Mouse (Mus musculus) intestine, postnatal 0 days (tissue): ENCODE data around the gene Lgr6. TPM values are rescaled to one million over a fixed set of nuclear protein-coding genes. Genes with fewer than 3 reads are reported as not detected.

ENCODE experiments used
- ATAC-seq: fragments of 200-750 bp; cut with Nextera tagmentation; 2 replicates; pipeline ENCODE4 v1.8.0; 2017; ENCODE audit warnings: mild to moderate bottlenecking, moderate TSS enrichment, moderate library complexity
- H3K27ac ChIP-seq: fragments of 300-500 bp; sonication (generic); 2 replicates; pipeline ENCODE4 v1.5.1; 2014; ENCODE audit warnings: mild to moderate bottlenecking, low read depth, low read length, moderate library complexity
- H3K27me3 ChIP-seq: fragments of 300-500 bp; sonication (generic); replicated peaks from 2 replicates; pipeline ENCODE4 v1.6.1; 2014; ENCODE audit warnings: low read length, mixed read lengths; ENCODE audit not compliant: control insufficient read depth, insufficient read depth
- H3K36me3 ChIP-seq: fragments of 300-500 bp; sonication (generic); 2 replicates; pipeline ENCODE4 v1.6.1; 2014; ENCODE audit warnings: mild to moderate bottlenecking, moderate library complexity; ENCODE audit not compliant: control insufficient read depth, insufficient read depth
- H3K4me1 ChIP-seq: fragments of 300-500 bp; sonication (generic); replicated peaks from 2 replicates; pipeline ENCODE4 v1.6.1; 2014; ENCODE audit warnings: antibody characterized with exemption, low read length, mixed read lengths; ENCODE audit not compliant: control insufficient read depth, insufficient read depth
- H3K4me2 ChIP-seq: fragments of 300-500 bp; sonication (generic); replicated peaks from 2 replicates; pipeline ENCODE4 v1.6.1; 2014; ENCODE audit warnings: low read depth, mild to moderate bottlenecking, moderate library complexity
- H3K4me3 ChIP-seq: fragments of 300-500 bp; sonication (generic); 2 replicates; pipeline ENCODE4 v1.5.1; 2014; ENCODE audit warnings: low read depth, low read length
- H3K9ac ChIP-seq: fragments of 300-500 bp; sonication (generic); 2 replicates; pipeline ENCODE4 v1.6.1; 2014; ENCODE audit warnings: mild to moderate bottlenecking, low read depth, low read length
- H3K9me3 ChIP-seq: fragments of 300-500 bp; sonication (generic); 2 replicates; pipeline ENCODE4 v1.6.1; 2016; ENCODE audit warnings: mixed run types; ENCODE audit not compliant: control insufficient read depth
- CTCF ChIP-seq: sonication (generic); IDR thresholded peaks from 2 replicates; pipeline ENCODE4 v1.5.1; 2016; ENCODE audit warnings: low read depth, mild to moderate bottlenecking, control low read depth, antibody characterized with exemption, moderate library complexity
- WGBS: fragments of 180-500 bp; shearing (Covaris S2); extraction: QIAGEN DNeasy Blood & Tissue Kit; methylation state at CpG from one replicate; pipeline ENCODE4 v1.1.7; 2014; 5-methylcytosine and 5-hydroxymethylcytosine counted together
- polyA plus RNA-seq: library from polyadenylated mRNA; unstranded; fragments of >200 nt; fragmentation: Nextera tagmentation; extraction: Ambion mirVana; gene quantifications from 2 replicates; pipeline ENCODE4 v1.2.1, GENCODE M21; 2015

Lgr6 gene
- polyA plus RNA-seq, 1 experiment from 2014 or later = 0.44 TPM

DNA sequence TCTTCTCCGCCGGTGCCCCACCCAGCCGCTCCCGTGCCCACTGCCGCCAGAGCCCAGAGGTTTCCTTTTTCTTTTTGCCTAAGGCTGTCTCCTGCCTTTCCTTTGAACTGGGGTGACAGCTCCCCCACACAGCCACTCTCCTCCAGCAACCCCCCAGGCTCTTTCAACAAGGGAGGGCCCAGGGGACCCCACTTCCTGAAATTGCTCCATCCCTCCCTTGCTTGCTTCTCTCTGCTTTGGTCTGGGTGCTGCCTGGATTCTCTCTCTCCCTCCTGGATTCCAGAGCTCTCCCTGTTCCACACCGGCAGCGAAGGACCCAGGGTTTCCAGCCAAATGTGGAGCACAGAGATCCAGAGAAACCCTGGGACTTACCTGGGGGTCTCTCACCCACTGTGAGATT, 4.7 kb downstream of the Lgr6 start:
- H3K4me1 ChIP-seq = no peaks in the 10 kb centered on the region
- H3K4me2 ChIP-seq = no peak overlapping the region
- H3K9me3 ChIP-seq = no peaks in the 10 kb centered on the region
- peaks cover 28% of the 10 kb centered on the region for H3K27me3 ChIP-seq
- H3K9ac ChIP-seq = no peak overlapping the region
- no peak for ATAC-seq
- WGBS = 55% methylated on average over 7 of the region's 7 CpGs
- H3K27ac ChIP-seq = no peak overlapping the region
- H3K36me3 ChIP-seq = no peaks in the 10 kb centered on the region
- TF ChIP-seq CTCF = no peak
- no peak overlapping the region for H3K4me3 ChIP-seq

DNA sequence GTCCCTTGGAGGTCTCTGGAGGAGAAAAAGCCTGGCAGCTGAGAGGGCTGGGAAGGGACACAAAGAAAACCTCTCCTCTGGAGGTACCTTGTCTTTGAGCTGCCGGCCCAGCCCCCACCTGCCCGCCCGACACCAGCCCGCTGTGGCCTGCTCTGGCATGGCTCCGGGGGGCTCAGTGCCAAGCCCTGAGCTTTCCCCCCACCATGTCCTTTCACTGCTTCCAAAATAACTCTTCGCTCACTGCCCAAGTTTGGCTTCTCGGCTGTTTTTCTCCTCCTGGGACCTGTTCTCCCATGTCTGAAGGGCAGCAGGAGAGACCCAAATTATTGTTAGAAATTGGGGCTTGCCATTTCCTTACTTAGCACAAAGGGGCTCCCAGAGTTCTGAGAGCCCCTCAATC, 6.6 kb downstream of the Lgr6 start:
- 91% methylated on average over 7 of the region's 7 CpGs for WGBS
- H3K4me1 ChIP-seq = no peaks in the 10 kb centered on the region

DNA sequence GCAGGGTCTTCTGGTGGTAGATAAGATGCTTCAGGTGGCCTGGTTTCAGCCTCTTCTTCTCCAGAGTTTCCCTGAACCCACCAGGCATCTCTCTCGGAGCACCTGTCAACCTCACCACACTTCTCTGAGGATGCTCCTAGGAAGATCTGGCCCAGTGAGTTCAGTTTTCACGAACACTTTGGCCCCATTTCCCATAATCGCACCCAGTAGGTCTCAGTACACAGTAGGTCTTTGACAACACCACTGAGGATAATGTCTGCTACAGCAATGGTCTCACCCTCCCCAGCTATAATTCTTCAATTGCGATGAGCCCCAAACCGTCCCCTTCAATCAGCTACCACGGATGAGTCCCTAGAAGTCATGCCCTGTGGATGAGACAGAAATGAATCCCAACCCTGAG, 7.6 kb downstream of the Lgr6 start:
- no peak overlapping the region for H3K4me3 ChIP-seq
- no peaks in the 10 kb centered on the region for H3K36me3 ChIP-seq
- no peaks in the 10 kb centered on the region for H3K4me1 ChIP-seq
- H3K9me3 ChIP-seq = no peaks in the 10 kb centered on the region
- H3K9ac ChIP-seq = no peak overlapping the region
- WGBS = 93% methylated on average over 6 of the region's 6 CpGs
- TF ChIP-seq CTCF = no peak
- H3K4me2 ChIP-seq = no peak overlapping the region
- peaks cover 2% of the 10 kb centered on the region; the same call in 1 of the 2 replicates for H3K27me3 ChIP-seq
- ATAC-seq = no peak
- H3K27ac ChIP-seq = no peak overlapping the region

More for the DNA sequence above, 6.6 kb downstream of the Lgr6 start:
- Histone ChIP-seq H3K9ac (no peak overlapping the region), H3K27ac (no peak overlapping the region), H3K36me3 (no peaks in the 10 kb centered on the region), H3K4me3 (no peak overlapping the region), H3K27me3 (peaks cover 9% of the 10 kb centered on the region), H3K9me3 (no peaks in the 10 kb centered on the region), H3K4me2 (no peak overlapping the region)
- ATAC-seq = no peak
- no peak for TF ChIP-seq CTCF

DNA sequence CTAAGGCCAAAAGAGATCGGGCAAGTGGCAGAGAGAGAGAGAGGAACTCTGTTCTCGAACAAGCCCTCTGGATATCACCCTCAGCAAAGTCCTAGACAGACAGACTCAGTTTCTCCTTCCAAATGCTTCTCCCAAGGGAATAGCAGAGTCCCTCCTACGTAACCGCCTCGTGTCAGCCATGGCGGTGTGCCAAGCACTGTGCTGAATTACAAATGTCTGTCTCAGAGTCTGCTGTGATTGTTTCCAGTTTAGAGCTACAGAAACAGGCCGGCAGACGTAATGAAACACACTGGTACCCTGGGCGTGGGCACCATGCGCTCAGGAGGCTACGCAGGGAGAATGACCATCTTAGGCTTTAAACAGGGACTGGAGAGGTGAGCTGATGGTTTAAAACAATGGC, 8.8 kb downstream of the Lgr6 start:
- no peaks in the 10 kb centered on the region for H3K4me1 ChIP-seq
- H3K36me3 ChIP-seq = no peaks in the 10 kb centered on the region
- H3K27me3 ChIP-seq = no peaks in the 10 kb centered on the region
- H3K4me3 ChIP-seq = no peak overlapping the region
- H3K4me2 ChIP-seq = no peak overlapping the region
- no peak overlapping the region for H3K9ac ChIP-seq
- 79% methylated on average over 11 of the region's 11 CpGs for WGBS
- no peaks in the 10 kb centered on the region for H3K9me3 ChIP-seq
- no peak overlapping the region for H3K27ac ChIP-seq
- ATAC-seq = no peak
- no peak for TF ChIP-seq CTCF

DNA sequence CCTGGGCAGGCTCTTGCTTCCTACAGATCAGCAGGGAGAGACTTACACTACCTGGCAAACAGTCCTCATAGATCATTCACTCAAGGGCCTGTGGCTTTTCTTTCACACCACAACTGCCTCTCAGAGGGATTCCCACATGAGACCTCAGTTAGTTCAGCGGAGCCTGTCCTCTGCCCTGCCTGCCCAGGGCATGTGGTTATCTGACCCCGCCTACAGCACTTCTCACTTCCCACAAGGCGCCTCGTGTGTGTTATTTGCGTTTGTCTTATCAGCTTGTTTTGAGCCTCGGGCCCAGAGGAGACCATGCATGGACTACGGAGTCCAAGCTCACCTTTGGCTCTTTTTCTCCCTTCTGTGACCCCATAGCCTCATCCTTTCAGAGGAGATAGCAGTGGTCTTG, 9.9 kb downstream of the Lgr6 start:
- Histone ChIP-seq H3K4me3 (no peak overlapping the region), H3K27ac (no peak overlapping the region), H3K9ac (no peak overlapping the region), H3K4me2 (no peak overlapping the region), H3K27me3 (no peaks in the 10 kb centered on the region), H3K9me3 (no peaks in the 10 kb centered on the region), H3K4me1 (no peaks in the 10 kb centered on the region), H3K36me3 (no peaks in the 10 kb centered on the region)
- no peak for ATAC-seq
- TF ChIP-seq CTCF = no peak
- 27% methylated on average over 7 of the region's 7 CpGs for WGBS

DNA sequence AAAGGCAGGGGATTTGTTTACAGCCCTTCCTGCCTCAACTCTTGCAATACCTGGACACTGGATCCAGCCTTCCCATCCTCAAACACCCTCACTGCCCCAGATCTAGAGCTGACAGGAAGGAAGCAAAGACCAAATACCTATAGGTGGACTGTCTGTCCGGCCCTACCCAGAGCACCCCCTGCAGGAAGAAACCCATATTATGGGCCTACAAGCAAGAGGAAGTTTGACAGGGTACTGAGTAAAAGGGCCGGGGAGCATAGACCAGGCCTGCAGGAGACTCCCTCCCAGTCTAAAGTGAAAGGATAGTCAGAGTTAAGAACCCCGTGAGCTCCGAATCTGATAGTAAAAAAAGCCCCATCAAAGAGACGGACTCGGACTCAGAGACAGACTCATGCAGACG, 10.4 kb downstream of the Lgr6 start:
- Histone ChIP-seq H3K4me1 (no peaks in the 10 kb centered on the region), H3K36me3 (no peaks in the 10 kb centered on the region), H3K9ac (no peak overlapping the region), H3K27me3 (no peaks in the 10 kb centered on the region), H3K4me3 (no peak overlapping the region), H3K9me3 (no peaks in the 10 kb centered on the region), H3K4me2 (no peak overlapping the region), H3K27ac (no peak overlapping the region)
- TF ChIP-seq CTCF = no peak
- WGBS = 64% methylated on average over 7 of the region's 7 CpGs
- ATAC-seq = no peak

DNA sequence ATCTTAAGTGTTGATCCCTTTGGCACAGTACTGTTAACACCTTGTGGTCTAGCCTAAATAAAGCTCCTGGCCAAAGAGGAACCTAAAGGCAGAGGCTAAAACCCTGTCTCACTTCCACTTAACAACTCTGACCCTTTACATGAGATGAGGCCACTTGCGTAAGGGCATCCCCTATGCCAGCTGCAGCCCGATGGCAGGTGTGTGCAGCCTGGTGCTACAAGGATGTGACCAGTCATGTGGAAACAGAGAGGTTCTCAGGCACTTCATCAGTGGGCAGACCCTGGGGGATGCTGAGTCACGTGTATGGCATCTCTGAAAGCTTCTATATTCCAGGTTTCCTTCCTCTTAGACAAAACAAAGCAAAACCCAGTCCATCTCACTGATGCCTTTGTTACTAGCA, 14.2 kb downstream of the Lgr6 start:
- H3K9me3 ChIP-seq = no peaks in the 10 kb centered on the region
- H3K4me1 ChIP-seq = no peaks in the 10 kb centered on the region
- no peaks in the 10 kb centered on the region for H3K36me3 ChIP-seq
- TF ChIP-seq CTCF = no peak
- no peak for ATAC-seq
- no peak overlapping the region for H3K9ac ChIP-seq
- H3K4me3 ChIP-seq = no peak overlapping the region
- no peak overlapping the region for H3K27ac ChIP-seq
- WGBS = 76% methylated on average over 3 of the region's 3 CpGs
- H3K27me3 ChIP-seq = no peaks in the 10 kb centered on the region; the same call in none of the 2 replicates
- no peak overlapping the region for H3K4me2 ChIP-seq
